Mouse (Mus musculus) forebrain, embryonic 16.5 days (tissue): ENCODE data around the gene Gm10283. TPM values are rescaled to one million over a fixed set of nuclear protein-coding genes. Genes with fewer than 3 reads are reported as not detected.
A peak's percentile ranks its signal among the peaks of the same experiment; 100 is the strongest.

Experiments
- ATAC-seq: fragments of 200-750 bp; cut with Nextera tagmentation; 2 replicates; pipeline ENCODE4 v1.8.0; 2017; ENCODE audit warnings: mild to moderate bottlenecking, moderate library complexity
- H3K27ac ChIP-seq: fragments of 300-500 bp; sonication (generic); 2 replicates; pipeline ENCODE4 v1.5.1; 2014; ENCODE audit warnings: low read length, control low read depth
- H3K27me3 ChIP-seq: fragments of 300-500 bp; sonication (generic); replicated peaks from 2 replicates; pipeline ENCODE4 v1.6.1; 2014; ENCODE audit warnings: low read length; ENCODE audit not compliant: control insufficient read depth, insufficient read depth
- H3K36me3 ChIP-seq: fragments of 300-500 bp; sonication (generic); 2 replicates; pipeline ENCODE4 v1.6.1; 2014; ENCODE audit not compliant: control insufficient read depth, insufficient read depth
- H3K4me1 ChIP-seq: fragments of 300-500 bp; sonication (generic); replicated peaks from 2 replicates; pipeline ENCODE4 v1.6.1; 2014; ENCODE audit warnings: low read length; ENCODE audit not compliant: control insufficient read depth, insufficient read depth
- H3K4me2 ChIP-seq: fragments of 300-500 bp; sonication (generic); 2 replicates; pipeline ENCODE4 v1.6.1; 2014; ENCODE audit warnings: mild to moderate bottlenecking, low read length, control low read depth
- H3K4me3 ChIP-seq: fragments of 300-500 bp; sonication (generic); replicated peaks from 2 replicates; pipeline ENCODE4 v1.5.1; 2014; ENCODE audit warnings: mild to moderate bottlenecking, low read length, control low read depth
- H3K9ac ChIP-seq: fragments of 300-500 bp; sonication (generic); replicated peaks from 2 replicates; pipeline ENCODE4 v1.6.1; 2014; ENCODE audit warnings: low read depth, low read length, control low read depth
- H3K9me3 ChIP-seq: fragments of 300-500 bp; sonication (generic); 2 replicates; pipeline ENCODE4 v1.6.1; 2016; ENCODE audit warnings: low read length; ENCODE audit not compliant: control insufficient read depth
- WGBS: fragments of 180-500 bp; shearing (Covaris S2); extraction: QIAGEN DNeasy Blood & Tissue Kit; methylation state at CpG from one replicate; pipeline ENCODE4 v1.1.7; 2014; 5-methylcytosine and 5-hydroxymethylcytosine counted together
- polyA plus RNA-seq: library from polyadenylated mRNA; unstranded; fragments of >200 nt; fragmentation: Nextera tagmentation; extraction: Ambion mirVana; gene quantifications from 2 replicates; pipeline ENCODE4 v1.2.1, GENCODE M21; 2015

The Gm10283 gene
- polyA plus RNA-seq, 1 experiment from 2014 or later = not detected

DNA sequence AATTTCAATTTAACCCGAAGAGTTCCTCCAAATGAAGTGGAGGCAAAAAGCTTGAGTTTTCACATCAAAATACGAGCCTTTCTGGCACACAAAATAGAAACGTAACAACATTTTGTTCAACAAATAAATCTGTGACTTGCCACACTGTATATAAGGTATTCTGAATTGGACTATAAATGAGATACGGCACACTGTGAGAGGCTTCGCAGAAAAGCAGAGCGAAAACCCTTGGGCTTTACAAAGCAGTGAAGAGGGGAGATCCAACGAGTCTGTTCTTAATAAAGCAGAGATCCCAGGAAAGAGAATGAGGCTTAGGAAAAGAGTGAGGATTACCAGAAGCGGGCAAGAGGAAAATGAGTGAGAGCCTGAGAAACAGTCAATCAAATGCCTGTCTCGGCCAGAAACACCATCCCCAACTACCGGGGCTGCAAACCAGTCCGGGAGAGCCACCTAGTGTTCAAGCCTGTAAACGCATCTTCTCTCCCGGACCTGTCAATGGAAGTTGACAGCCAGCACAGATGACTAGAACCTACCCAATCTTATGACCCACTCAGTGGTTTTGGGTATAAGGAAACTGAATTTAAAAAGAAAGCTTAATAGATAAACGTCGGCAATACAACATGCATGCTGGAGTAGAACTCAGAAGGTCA lies 36.2 kb downstream of the Gm10283 start:
- Histone ChIP-seq H3K4me3 (no peak overlapping the region), H3K27ac (no peak overlapping the region), H3K4me1 (peaks cover 3% of the 10 kb centered on the region; the same call in 1 of the 2 replicates), H3K36me3 (no peaks in the 10 kb centered on the region), H3K27me3 (no peaks in the 10 kb centered on the region), H3K9ac (no peak overlapping the region), H3K9me3 (no peaks in the 10 kb centered on the region), H3K4me2 (peak overlapping the region; percentile 32; the same call in 1 of the 2 replicates)
- peak; percentile 94 for ATAC-seq
- WGBS = 36% methylated on average over 15 of the region's 15 CpGs

DNA sequence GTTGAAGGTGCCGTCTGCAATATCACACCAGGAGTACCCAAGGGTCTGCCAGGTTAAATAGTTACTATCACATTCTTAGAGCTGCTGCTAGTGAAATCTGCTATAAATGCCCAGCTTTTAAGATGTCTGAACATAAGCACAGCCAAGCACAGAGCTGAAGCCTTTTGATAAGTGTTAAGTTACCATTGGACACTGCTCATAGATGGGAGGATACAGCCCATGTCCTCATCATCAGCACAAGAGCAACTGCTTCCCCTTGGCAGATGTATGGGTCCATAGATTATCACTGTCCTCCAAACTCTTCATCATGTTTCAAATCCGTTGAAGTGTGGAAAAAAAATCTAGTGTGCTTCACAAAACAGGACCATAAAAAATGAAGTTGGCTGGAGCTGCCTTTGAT lies 53.7 kb downstream of the Gm10283 start:
- H3K4me1 ChIP-seq = no peaks in the 10 kb centered on the region
- no peak overlapping the region for H3K9ac ChIP-seq
- no peak overlapping the region for H3K4me2 ChIP-seq
- no peaks in the 10 kb centered on the region for H3K9me3 ChIP-seq
- no peak overlapping the region for H3K27ac ChIP-seq
- H3K36me3 ChIP-seq = no peaks in the 10 kb centered on the region
- H3K4me3 ChIP-seq = no peak overlapping the region
- 82% methylated on average over 2 of the region's 2 CpGs for WGBS
- no peaks in the 10 kb centered on the region for H3K27me3 ChIP-seq
- ATAC-seq = no peak

DNA sequence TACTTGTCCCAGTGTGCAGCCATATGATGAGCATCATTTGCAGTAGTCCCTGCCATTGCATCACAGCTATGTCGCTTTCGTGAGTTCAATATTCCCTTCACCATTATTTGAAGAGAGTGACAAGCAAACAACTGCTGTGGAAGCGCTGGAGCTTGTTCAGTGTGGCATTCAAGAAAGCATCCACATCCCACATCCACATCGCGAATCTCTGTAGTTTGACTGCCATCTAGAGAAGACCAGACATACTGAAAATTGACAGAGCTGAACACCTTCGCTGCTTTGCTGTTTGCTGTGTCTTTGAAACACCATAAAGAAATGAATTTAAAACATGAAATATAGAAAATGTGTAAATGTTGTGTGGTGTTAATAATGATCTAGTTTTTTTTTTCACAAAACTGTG lies 58.0 kb downstream of the Gm10283 start:
- H3K4me2 ChIP-seq = no peak overlapping the region
- no peak overlapping the region for H3K4me3 ChIP-seq
- no peaks in the 10 kb centered on the region for H3K4me1 ChIP-seq
- no peak overlapping the region for H3K9ac ChIP-seq
- H3K27me3 ChIP-seq = no peaks in the 10 kb centered on the region
- H3K27ac ChIP-seq = no peak overlapping the region
- WGBS = 68% methylated on average over 6 of the region's 6 CpGs
- no peaks in the 10 kb centered on the region for H3K9me3 ChIP-seq
- ATAC-seq = peak; percentile 82
- no peaks in the 10 kb centered on the region for H3K36me3 ChIP-seq

DNA sequence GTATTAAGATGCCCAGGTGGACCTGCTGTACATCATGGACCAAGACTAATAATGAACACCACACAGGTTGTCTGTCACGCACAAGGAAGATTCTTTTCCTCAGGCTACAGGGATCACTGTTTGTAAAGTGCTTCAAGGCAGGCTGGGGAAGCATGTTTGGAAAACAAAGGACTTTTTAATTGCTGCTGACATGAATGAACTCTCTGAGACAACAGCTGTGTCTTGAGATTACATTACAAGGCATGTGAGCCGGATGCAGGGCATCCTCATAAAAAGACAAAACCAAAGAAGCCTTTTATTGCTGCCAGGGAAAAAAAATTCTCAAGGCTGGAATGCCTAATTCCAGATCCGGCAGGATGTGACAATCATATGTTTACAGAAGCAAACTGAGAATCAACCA lies 64.4 kb downstream of the Gm10283 start:
- Histone ChIP-seq H3K9me3 (no peaks in the 10 kb centered on the region), H3K4me1 (no peaks in the 10 kb centered on the region), H3K27ac (no peak overlapping the region), H3K9ac (no peak overlapping the region), H3K27me3 (no peaks in the 10 kb centered on the region), H3K4me3 (no peak overlapping the region), H3K4me2 (no peak overlapping the region), H3K36me3 (no peaks in the 10 kb centered on the region)
- no peak for ATAC-seq
- 52% methylated on average over 3 of the region's 3 CpGs for WGBS

DNA sequence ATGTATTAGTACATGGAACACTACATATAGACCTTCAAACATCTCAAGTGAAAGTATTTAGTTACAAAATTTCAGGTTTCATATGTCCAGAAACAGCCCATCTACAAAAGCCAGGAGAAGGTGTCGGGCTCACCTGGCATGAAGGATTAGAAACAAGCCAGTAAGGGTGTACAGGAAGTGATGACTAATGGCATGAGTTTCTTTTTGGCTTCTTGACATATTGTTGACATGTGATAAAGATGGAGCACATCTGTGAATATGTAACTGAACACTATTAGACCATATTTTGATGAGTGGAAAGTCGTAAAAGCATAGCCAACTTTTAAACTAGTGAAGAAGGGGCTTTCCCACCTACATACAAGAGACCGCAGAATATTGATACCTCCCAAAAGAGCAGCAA lies 66.1 kb downstream of the Gm10283 start:
- H3K4me3 ChIP-seq = no peak overlapping the region
- H3K27me3 ChIP-seq = no peaks in the 10 kb centered on the region
- WGBS = 88% methylated on average over 3 of the region's 3 CpGs
- no peak overlapping the region for H3K4me2 ChIP-seq
- H3K9me3 ChIP-seq = no peaks in the 10 kb centered on the region
- H3K4me1 ChIP-seq = no peaks in the 10 kb centered on the region
- no peak for ATAC-seq
- H3K9ac ChIP-seq = no peak overlapping the region
- H3K36me3 ChIP-seq = no peaks in the 10 kb centered on the region
- no peak overlapping the region for H3K27ac ChIP-seq

DNA sequence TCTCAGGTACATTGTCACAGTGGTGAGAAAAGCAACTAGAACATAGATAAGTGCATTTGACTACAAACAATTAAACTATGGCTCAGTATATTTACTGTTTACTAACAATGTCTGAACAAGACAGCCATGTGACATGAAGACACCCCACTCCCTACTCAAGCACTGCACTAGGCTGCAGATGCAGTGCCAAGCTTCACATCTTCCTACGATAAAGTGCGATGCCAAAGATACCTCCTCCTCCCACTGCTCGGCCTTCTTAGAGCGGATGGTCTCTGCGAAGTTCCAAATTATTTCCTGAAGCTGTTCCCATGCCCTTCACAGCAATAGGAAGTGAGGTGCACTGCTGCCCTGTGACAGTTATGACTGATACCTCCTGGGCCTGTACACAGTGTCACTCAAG lies 70.3 kb downstream of the Gm10283 start:
- WGBS = 97% methylated on average over 5 of the region's 5 CpGs
- Histone ChIP-seq H3K4me3 (no peak overlapping the region), H3K27ac (no peak overlapping the region), H3K9me3 (no peaks in the 10 kb centered on the region), H3K27me3 (no peaks in the 10 kb centered on the region), H3K9ac (no peak overlapping the region), H3K4me1 (no peaks in the 10 kb centered on the region), H3K36me3 (no peaks in the 10 kb centered on the region), H3K4me2 (no peak overlapping the region)
- no peak for ATAC-seq

DNA sequence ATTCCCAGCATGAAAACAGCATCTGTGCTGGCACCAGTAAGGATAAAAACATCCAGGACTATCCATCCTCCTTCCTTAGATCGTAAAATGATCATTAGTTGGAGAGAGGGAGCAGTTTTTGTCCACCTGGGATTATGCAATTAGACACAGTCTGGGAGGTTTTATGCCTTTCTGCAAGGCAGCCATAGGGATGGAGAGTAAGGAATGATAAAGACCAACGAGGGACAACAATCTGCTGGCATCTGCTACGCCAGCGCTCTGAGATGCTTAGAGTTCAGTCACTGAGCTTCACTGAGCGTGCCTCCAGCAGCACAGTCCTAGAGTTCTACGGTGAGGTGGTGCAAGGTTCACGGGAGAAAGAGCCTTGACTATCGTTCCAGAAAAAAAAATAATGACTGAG lies 96.6 kb downstream of the Gm10283 start:
- Histone ChIP-seq H3K36me3 (no peaks in the 10 kb centered on the region), H3K27me3 (no peaks in the 10 kb centered on the region), H3K9me3 (no peaks in the 10 kb centered on the region), H3K4me3 (no peak overlapping the region), H3K9ac (no peak overlapping the region), H3K4me2 (no peak overlapping the region), H3K27ac (no peak overlapping the region), H3K4me1 (no peaks in the 10 kb centered on the region)
- no peak for ATAC-seq
- WGBS = 85% methylated on average over 8 of the region's 8 CpGs

DNA sequence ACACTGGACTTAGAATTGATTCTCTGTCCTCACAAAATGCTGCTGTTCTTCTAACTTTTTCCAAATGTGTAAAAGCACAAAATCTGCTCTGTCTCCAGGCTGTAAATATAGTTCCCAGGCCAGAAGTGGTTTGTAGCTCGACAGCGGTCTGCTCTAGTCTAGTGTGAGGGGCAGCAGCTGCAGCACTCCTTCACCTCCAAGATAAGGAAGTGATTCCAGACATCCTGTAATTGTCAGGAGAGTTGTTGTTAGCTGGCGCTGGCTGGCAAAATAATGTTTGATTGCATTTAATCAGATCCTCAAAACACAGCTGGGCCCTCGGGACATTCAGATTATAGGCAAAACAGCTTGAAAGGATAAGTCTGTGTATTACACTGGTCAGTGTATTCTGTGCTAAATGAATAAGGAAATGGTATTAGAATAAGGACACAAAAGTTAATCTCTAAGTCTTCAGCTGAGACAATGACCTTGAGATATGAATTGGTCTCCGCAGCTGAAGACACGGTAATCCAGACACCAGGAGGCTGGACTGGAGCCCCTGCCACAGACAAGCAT lies 97.9 kb downstream of the Gm10283 start:
- no peak for ATAC-seq
- H3K9me3 ChIP-seq = no peaks in the 10 kb centered on the region
- no peak overlapping the region for H3K4me2 ChIP-seq
- no peaks in the 10 kb centered on the region for H3K36me3 ChIP-seq
- no peak overlapping the region for H3K4me3 ChIP-seq
- whole genome bisulfite sequencing = 66% methylated on average over 6 of the region's 6 CpGs
- no peaks in the 10 kb centered on the region for H3K4me1 ChIP-seq
- H3K9ac ChIP-seq = no peak overlapping the region
- H3K27me3 ChIP-seq = no peaks in the 10 kb centered on the region
- H3K27ac ChIP-seq = no peak overlapping the region

DNA sequence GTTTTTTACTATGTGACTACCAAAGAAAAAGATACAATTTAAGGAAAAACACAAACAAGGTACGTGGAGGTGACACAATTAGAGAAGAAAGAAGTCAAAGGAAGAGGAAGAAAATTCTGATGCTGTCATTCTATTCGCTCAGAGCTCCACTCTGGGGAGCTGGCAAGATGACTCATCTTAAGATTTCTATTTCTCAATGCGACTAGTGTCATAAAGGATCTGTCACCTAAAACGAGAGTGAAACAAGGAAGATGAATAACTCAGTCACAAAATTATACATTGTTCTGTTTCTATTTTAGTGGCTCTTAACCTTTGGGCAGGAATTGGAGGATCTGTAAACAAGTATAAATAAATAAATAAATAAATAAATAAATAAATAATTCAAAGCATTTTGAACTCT lies 109.3 kb downstream of the Gm10283 start:
- H3K4me2 ChIP-seq = no peak overlapping the region
- H3K27ac ChIP-seq = no peak overlapping the region
- ATAC-seq = no peak
- H3K9me3 ChIP-seq = no peaks in the 10 kb centered on the region
- no peaks in the 10 kb centered on the region for H3K4me1 ChIP-seq
- H3K36me3 ChIP-seq = no peaks in the 10 kb centered on the region
- no peak overlapping the region for H3K4me3 ChIP-seq
- WGBS = 78% methylated on average over 4 of the region's 4 CpGs
- no peak overlapping the region for H3K9ac ChIP-seq
- H3K27me3 ChIP-seq = no peaks in the 10 kb centered on the region

DNA sequence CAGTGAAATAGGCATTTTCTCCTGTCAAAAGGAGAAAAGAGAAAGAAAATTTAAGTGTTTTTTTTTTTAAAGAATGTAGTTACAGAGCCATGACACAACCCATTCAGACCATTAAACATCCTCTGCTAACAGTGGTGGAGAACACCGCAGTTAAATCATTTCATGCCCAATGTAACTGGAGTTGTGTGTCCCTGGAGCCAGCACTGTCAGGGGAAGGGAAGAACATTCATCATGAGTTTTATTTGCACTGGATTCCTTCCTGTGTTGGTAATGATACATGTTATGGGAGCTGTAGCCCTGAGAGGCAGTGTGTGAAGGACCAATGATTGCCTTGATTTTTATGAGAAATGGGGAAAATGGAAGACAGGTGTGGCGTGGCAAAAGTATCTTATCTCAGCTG lies 116.4 kb downstream of the Gm10283 start:
- Histone ChIP-seq H3K9ac (no peak overlapping the region), H3K4me2 (no peak overlapping the region), H3K27me3 (no peaks in the 10 kb centered on the region), H3K27ac (no peak overlapping the region), H3K4me3 (no peak overlapping the region), H3K4me1 (no peaks in the 10 kb centered on the region), H3K9me3 (no peaks in the 10 kb centered on the region), H3K36me3 (no peaks in the 10 kb centered on the region)
- WGBS = 95% methylated on average over 2 of the region's 2 CpGs
- no peak for ATAC-seq
